Mouse (Mus musculus): ENCODE results near the gene Mrpl50. TPM values are rescaled to one million over a fixed set of nuclear protein-coding genes. Genes with fewer than 3 reads are reported as not detected.

Mrpl50 gene
- total RNA-seq, 2 experiments from 2014 or later = 9.5 to 22.2 TPM

Other genes with a start within 250 kb of the Mrpl50 start
- not detected in 2 replicates for gene Acnat2, start 112.9 kb downstream of the Mrpl50 start, total RNA-seq (2015; ENCODE audit: low replicate concordance)
- not detected in 2 replicates for gene Acnat2, start 112.9 kb downstream of the Mrpl50 start, total RNA-seq (2017; ENCODE audit: low replicate concordance)
- gene Acnat1, start 47.2 kb downstream of the Mrpl50 start, total RNA-seq (2015; ENCODE audit: low replicate concordance) = not detected in 2 replicates
- not detected in 2 replicates for gene Acnat1, start 47.2 kb downstream of the Mrpl50 start, total RNA-seq (2017; ENCODE audit: low replicate concordance)
- gene Baat, start 14.5 kb downstream of the Mrpl50 start, total RNA-seq (2015; ENCODE audit: low replicate concordance) = 2.9 TPM in 1 of 2 replicates, not detected in the other
- 0.51 and 1.8 TPM in 2 replicates for gene Baat, start 14.5 kb downstream of the Mrpl50 start, total RNA-seq (2017; ENCODE audit: low replicate concordance)
- gene Zfp189, start 83 bp upstream of the Mrpl50 start, total RNA-seq (2015; ENCODE audit: low replicate concordance) = 1.1 TPM in 1 of 2 replicates, not detected in the other
- gene Zfp189, start 83 bp upstream of the Mrpl50 start, total RNA-seq (2017; ENCODE audit: low replicate concordance) = 0.98 and 3.6 TPM in 2 replicates
- not detected in 2 replicates for gene Aldob, start 28.5 kb upstream of the Mrpl50 start, total RNA-seq (2015; ENCODE audit: low replicate concordance)
- gene Aldob, start 28.5 kb upstream of the Mrpl50 start, total RNA-seq (2017; ENCODE audit: low replicate concordance) = not detected in 2 replicates
- gene Tmem246, start 76.8 kb upstream of the Mrpl50 start, total RNA-seq (2015; ENCODE audit: low replicate concordance) = not detected in 2 replicates
- gene Tmem246, start 76.8 kb upstream of the Mrpl50 start, total RNA-seq (2017; ENCODE audit: low replicate concordance) = not detected in 2 replicates
- 40.0 and 42.3 TPM in 2 replicates for gene Rnf20, start 110.9 kb upstream of the Mrpl50 start, total RNA-seq (2015; ENCODE audit: low replicate concordance)
- 67.5 and 80.0 TPM in 2 replicates for gene Rnf20, start 110.9 kb upstream of the Mrpl50 start, total RNA-seq (2017; ENCODE audit: low replicate concordance)
- not detected in 2 replicates for gene Ppp3r2, start 160.9 kb upstream of the Mrpl50 start, total RNA-seq (2015; ENCODE audit: low replicate concordance)
- not detected in 2 replicates for gene Ppp3r2, start 160.9 kb upstream of the Mrpl50 start, total RNA-seq (2017; ENCODE audit: low replicate concordance)